Mouse (Mus musculus): ENCODE measurements at regions not wholly inside any gene's neighbourhood (a gene's known extent, or its start where the extent isn't known, plus 50 kb on each side); places are given as distances from the start of the nearest gene placed in this dataset.

- no peaks in the 10 kb centered on the region for H3K4me1 ChIP-seq (ENCODE audit: insufficient read depth, low read depth, low read length)
- ATAC-seq (ENCODE audit: extremely low read depth, insufficient number of reproducible peaks, low FRiP score, poor library complexity, severe bottlenecking): no peak
- H3K36me3 ChIP-seq (replicated peaks): no peaks in the 10 kb centered on the region
- DNase-seq (ENCODE audit: low spot score): no peak
- H3K27me3 ChIP-seq (ENCODE audit: insufficient read depth, low read length): peaks cover 4% of the 10 kb centered on the region; the same call in 1 of the 2 replicates
- TF ChIP-seq GATA1 (IDR thresholded peaks at IDR 0.05; ENCODE audit: borderline replicate concordance, low read length): no peak
- TF ChIP-seq GATA2 (IDR thresholded peaks at IDR 0.05; ENCODE audit: borderline replicate concordance, low read depth, low read length): no peak
- no peak for TF ChIP-seq TAL1 (conservative IDR thresholded peaks at IDR 0.05; ENCODE audit: low read depth, low read length)
- TF ChIP-seq POLR2AphosphoS5 (IDR thresholded peaks at IDR 0.05; ENCODE audit: insufficient replicate concordance, low read depth, low read length): no peak
- no peak for TF ChIP-seq CTCF (IDR thresholded peaks at IDR 0.05; ENCODE audit: low read depth, low read length)
- no peaks in the 10 kb centered on the region for H3K9me3 ChIP-seq (replicated peaks)
- no peak overlapping the region for H3K4me3 ChIP-seq (ENCODE audit: low read depth, low read length)
These were observed 87.0 kb upstream of the Ptch1 start for GRCm38 (mm10) chr13:63660431-63660830.

DNA sequence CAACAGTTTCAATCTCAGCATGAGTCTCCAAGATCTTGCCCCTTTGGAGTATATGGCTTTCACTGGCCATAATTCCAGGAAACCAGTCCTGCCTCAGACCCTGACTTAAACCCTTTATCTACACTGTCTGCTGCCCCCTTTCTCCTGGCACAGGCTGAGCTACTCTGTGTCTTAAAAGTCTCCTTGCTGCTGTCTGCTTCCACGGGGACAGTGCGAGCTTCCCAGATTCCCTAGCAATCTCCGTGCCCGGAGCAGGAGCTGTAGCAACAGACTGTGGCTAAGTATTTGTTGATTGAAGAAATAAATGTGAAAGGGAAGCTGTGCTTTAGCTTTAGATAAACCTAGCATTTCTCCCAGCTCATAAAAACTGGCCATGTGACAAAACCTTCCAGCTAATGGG lies 95.2 kb upstream of the Ptch1 start:
- H3K9me3 ChIP-seq (replicated peaks): no peaks in the 10 kb centered on the region
- ATAC-seq (ENCODE audit: extremely low read depth, insufficient number of reproducible peaks, low FRiP score, poor library complexity, severe bottlenecking): no peak
- TF ChIP-seq POLR2AphosphoS5 (IDR thresholded peaks at IDR 0.05; ENCODE audit: insufficient replicate concordance, low read depth, low read length) (no peak), TAL1 (conservative IDR thresholded peaks at IDR 0.05; ENCODE audit: low read depth, low read length) (no peak), GATA1 (IDR thresholded peaks at IDR 0.05; ENCODE audit: borderline replicate concordance, low read length) (no peak), GATA2 (IDR thresholded peaks at IDR 0.05; ENCODE audit: borderline replicate concordance, low read depth, low read length) (no peak), CTCF (IDR thresholded peaks at IDR 0.05; ENCODE audit: low read depth, low read length) (no peak)
- H3K27me3 ChIP-seq (ENCODE audit: insufficient read depth, low read length): peaks cover 30% of the 10 kb centered on the region
- no peaks in the 10 kb centered on the region for H3K36me3 ChIP-seq (replicated peaks)
- DNase-seq (ENCODE audit: low spot score): no peak
- no peak overlapping the region for H3K4me3 ChIP-seq (ENCODE audit: low read depth, low read length)
- no peaks in the 10 kb centered on the region for H3K4me1 ChIP-seq (ENCODE audit: insufficient read depth, low read depth, low read length)

- no peaks in the 10 kb centered on the region for H3K9me3 ChIP-seq (replicated peaks)
- TF ChIP-seq POLR2AphosphoS5 (IDR thresholded peaks at IDR 0.05; ENCODE audit: insufficient replicate concordance, low read depth, low read length) (no peak), CTCF (IDR thresholded peaks at IDR 0.05; ENCODE audit: low read depth, low read length) (no peak), GATA2 (IDR thresholded peaks at IDR 0.05; ENCODE audit: borderline replicate concordance, low read depth, low read length) (no peak), TAL1 (conservative IDR thresholded peaks at IDR 0.05; ENCODE audit: low read depth, low read length) (no peak), GATA1 (IDR thresholded peaks at IDR 0.05; ENCODE audit: borderline replicate concordance, low read length) (no peak)
These were observed 95.6 kb upstream of the Ptch1 start for GRCm38 (mm10) chr13:63669031-63669430.

GRCm38 (mm10) chr13:63672425-63672824 lies 99.0 kb upstream of the Ptch1 start:
- Histone ChIP-seq H3K4me3 (ENCODE audit: low read depth, low read length) (no peak overlapping the region), H3K9me3 (replicated peaks) (no peaks in the 10 kb centered on the region), H3K4me1 (ENCODE audit: insufficient read depth, low read depth, low read length) (no peaks in the 10 kb centered on the region), H3K27me3 (ENCODE audit: insufficient read depth, low read length) (peaks cover 35% of the 10 kb centered on the region), H3K36me3 (replicated peaks) (no peaks in the 10 kb centered on the region)
- no peak for DNase-seq (ENCODE audit: low spot score)
- TF ChIP-seq GATA1 (IDR thresholded peaks at IDR 0.05; ENCODE audit: borderline replicate concordance, low read length) (no peak), POLR2AphosphoS5 (IDR thresholded peaks at IDR 0.05; ENCODE audit: insufficient replicate concordance, low read depth, low read length) (no peak), CTCF (IDR thresholded peaks at IDR 0.05; ENCODE audit: low read depth, low read length) (no peak), GATA2 (IDR thresholded peaks at IDR 0.05; ENCODE audit: borderline replicate concordance, low read depth, low read length) (no peak), TAL1 (conservative IDR thresholded peaks at IDR 0.05; ENCODE audit: low read depth, low read length) (no peak)
- no peak for ATAC-seq (ENCODE audit: extremely low read depth, insufficient number of reproducible peaks, low FRiP score, poor library complexity, severe bottlenecking)

More at GRCm38 (mm10) chr13:63669031-63669430, 95.6 kb upstream of the Ptch1 start:
- Histone ChIP-seq H3K4me1 (ENCODE audit: insufficient read depth, low read depth, low read length) (no peaks in the 10 kb centered on the region), H3K36me3 (replicated peaks) (no peaks in the 10 kb centered on the region), H3K4me3 (ENCODE audit: low read depth, low read length) (no peak overlapping the region), H3K27me3 (ENCODE audit: insufficient read depth, low read length) (peaks cover 31% of the 10 kb centered on the region)
- no peak for ATAC-seq (ENCODE audit: extremely low read depth, insufficient number of reproducible peaks, low FRiP score, poor library complexity, severe bottlenecking)
- no peak for DNase-seq (ENCODE audit: low spot score)

- Histone ChIP-seq H3K27me3 (ENCODE audit: insufficient read depth, low read length) (peaks cover 13% of the 10 kb centered on the region), H3K36me3 (replicated peaks) (no peaks in the 10 kb centered on the region), H3K4me3 (ENCODE audit: low read depth, low read length) (no peak overlapping the region), H3K9me3 (replicated peaks) (no peaks in the 10 kb centered on the region), H3K4me1 (ENCODE audit: insufficient read depth, low read depth, low read length) (no peaks in the 10 kb centered on the region)
- TF ChIP-seq POLR2AphosphoS5 (IDR thresholded peaks at IDR 0.05; ENCODE audit: insufficient replicate concordance, low read depth, low read length) (no peak), GATA2 (IDR thresholded peaks at IDR 0.05; ENCODE audit: borderline replicate concordance, low read depth, low read length) (no peak), CTCF (IDR thresholded peaks at IDR 0.05; ENCODE audit: low read depth, low read length) (no peak), TAL1 (conservative IDR thresholded peaks at IDR 0.05; ENCODE audit: low read depth, low read length) (no peak)
- DNase-seq (ENCODE audit: low spot score) (no peak), ATAC-seq (ENCODE audit: extremely low read depth, insufficient number of reproducible peaks, low FRiP score, poor library complexity, severe bottlenecking) (no peak)
These were observed 104.3 kb upstream of the Ptch1 start for GRCm38 (mm10) chr13:63677696-63678095.

DNA sequence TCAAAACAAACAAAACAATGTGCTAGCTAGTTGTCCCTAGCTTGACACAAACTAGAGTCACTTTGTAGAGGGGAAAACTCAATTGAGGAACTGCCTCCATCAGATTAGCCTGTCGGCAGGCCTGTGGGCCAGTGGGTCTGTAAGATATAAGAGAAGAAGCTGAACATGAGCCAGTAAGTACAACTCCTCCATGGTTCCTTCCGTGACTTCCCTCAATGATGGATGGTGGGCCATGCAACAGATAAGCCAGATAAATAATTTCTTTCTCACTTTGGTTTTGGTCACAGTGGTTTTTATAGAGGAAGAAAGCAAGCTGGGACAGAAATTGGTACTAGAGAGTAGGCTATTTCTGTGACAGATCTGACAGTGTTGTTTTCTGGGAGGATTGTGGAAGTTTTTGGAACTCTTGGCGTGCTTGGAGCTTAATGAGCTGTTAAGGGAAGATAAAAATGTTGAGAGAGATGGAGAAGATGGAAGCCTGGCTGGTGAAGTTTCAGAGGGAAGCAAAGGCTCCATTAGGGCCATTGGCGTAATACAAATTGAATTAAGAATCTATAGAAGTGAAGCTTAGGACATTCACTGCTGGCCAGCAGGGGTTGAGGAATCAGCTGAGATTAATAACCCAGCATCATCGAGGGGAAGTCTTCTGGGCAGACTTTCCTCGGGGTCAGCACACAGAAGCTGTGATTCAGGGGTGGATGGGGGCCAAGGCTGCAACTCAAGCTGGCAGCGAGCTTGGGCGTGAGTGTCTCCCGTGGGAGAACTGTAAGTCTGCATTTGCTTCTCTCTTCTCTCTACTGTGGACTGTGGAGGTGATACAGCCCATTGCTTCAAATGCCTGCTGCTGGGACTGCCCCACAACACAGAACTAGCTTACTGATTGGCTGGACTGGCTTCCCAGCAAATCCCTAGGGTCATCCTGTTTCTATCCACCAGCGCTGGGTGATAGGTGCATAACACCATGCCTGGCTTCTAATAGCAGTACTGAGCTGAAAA lies 105.2 kb upstream of the Ptch1 start:
- no peaks in the 10 kb centered on the region for H3K4me1 ChIP-seq (ENCODE audit: insufficient read depth, low read depth, low read length)
- no peaks in the 10 kb centered on the region for H3K9me3 ChIP-seq (replicated peaks)
- TF ChIP-seq CTCF (IDR thresholded peaks at IDR 0.05; ENCODE audit: low read depth, low read length) (no peak), POLR2AphosphoS5 (IDR thresholded peaks at IDR 0.05; ENCODE audit: insufficient replicate concordance, low read depth, low read length) (no peak), GATA1 (IDR thresholded peaks at IDR 0.05; ENCODE audit: borderline replicate concordance, low read length) (no peak), GATA2 (IDR thresholded peaks at IDR 0.05; ENCODE audit: borderline replicate concordance, low read depth, low read length) (no peak), TAL1 (conservative IDR thresholded peaks at IDR 0.05; ENCODE audit: low read depth, low read length) (no peak)
- ATAC-seq (ENCODE audit: extremely low read depth, insufficient number of reproducible peaks, low FRiP score, poor library complexity, severe bottlenecking) (no peak), DNase-seq (ENCODE audit: low spot score) (no peak)
- H3K27me3 ChIP-seq (ENCODE audit: insufficient read depth, low read length): peaks cover 8% of the 10 kb centered on the region
- H3K4me3 ChIP-seq (ENCODE audit: low read depth, low read length): no peak overlapping the region
- H3K36me3 ChIP-seq (replicated peaks): no peaks in the 10 kb centered on the region
